Mouse (Mus musculus): ENCODE data around the gene Rad17. TPM values are rescaled to one million over a fixed set of nuclear protein-coding genes. Genes with fewer than 3 reads are reported as not detected.

The Rad17 gene
- polyA plus RNA-seq, 1 experiment from 2014 or later: 23.5 TPM

DNA sequence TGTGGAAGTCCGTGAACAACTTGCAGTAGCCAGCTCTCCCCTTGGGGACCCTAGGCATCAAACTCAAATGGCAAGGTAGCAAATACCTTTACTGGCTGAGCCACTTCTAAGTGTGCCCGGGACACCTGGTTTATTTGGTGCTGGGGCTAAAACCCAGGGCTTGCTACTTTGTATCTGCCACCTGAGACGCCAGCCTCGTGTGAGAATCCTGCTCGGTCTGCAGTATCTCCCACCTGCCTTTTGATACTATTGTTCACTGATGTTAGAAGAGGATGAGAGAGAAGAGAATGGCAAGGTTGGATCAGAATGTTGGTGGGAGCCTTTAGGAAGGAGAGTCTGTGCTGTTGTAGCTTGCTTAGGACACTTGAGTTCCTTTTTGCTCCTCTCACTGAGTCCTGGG lies 7.2 kb upstream of the Rad17 start:
- Histone ChIP-seq H3K9ac (replicated peaks) (no peak overlapping the region), H3K9me3 (no peaks in the 10 kb centered on the region), H3K27me3 (no peaks in the 10 kb centered on the region), H3K27ac (replicated peaks) (no peak overlapping the region), H3K36me3 (peaks cover 9% of the 10 kb centered on the region), H3K4me1 (no peaks in the 10 kb centered on the region), H3K4me2 (replicated peaks) (no peak overlapping the region), H3K4me3 (no peak overlapping the region)
- 92% methylated on average over 5 of the region's 5 CpGs for WGBS
- no peak for ATAC-seq (replicated peaks)

DNA sequence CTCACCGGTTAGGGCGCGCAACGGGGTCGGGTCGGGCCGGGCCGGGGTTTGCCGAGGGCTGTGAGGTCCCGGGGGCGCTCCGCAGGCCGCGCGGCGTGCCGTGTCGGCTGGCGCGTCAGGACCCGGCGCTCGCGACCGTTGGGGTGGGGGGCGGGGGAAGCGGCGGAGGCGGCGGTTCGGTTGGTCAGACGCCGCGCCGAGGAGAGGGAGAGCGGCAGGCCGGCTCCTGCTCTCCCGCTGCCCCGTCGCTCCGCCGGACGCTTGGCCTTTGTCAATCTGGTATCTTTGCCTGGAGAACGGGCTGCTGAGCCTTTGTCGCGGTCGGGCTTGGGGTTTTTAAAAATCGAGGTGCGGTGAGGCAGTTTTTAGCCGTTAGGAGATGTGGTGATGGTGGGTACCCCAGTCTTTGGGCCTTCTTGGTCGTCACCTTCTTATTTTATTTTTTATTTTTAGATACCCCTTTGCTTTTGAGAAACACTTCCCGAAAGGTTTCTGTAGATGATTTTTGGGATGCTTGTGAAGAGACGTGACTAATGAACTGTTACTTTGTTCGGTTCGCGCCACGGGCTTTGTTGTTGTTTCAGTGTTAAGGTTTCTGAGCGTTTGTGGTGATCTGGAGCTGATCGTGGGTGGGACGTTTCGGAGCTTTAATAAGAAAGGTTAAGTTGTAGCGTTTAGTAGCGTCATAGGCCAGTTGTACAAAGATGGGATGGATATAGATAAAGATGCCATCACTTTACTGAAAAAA lies 762 bp upstream of the Rad17 start, which contains the start of gene Taf9:
Gene Taf9 (plus strand): TSS at position 141 of the 748 bp plus-strand sequence.
- peak within 1 kb of the TSS; percentile 96 for H3K27ac ChIP-seq (replicated peaks)
- peaks cover 14% of the 10 kb centered on the region for H3K4me1 ChIP-seq

DNA sequence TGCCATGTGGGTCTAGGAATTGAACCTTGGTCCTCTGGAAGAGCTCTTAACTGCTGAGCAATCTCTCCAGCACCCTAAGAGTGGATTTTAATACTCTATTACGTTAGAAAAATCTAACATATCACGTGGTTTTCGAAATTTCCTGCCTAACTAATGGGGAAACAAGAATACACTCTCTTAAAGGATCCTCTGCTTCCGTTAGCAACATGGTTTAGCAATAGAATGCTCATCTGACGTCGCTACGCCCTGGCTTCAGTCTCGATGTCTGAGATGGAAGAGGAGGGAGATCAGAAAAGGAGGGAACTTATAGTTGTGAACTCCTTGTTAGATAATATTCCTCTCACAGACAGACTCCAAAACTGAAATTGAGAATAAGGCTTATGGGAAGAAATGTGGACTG lies 2.6 kb downstream of the Rad17 start:
- H3K27me3 ChIP-seq: no peaks in the 10 kb centered on the region
- H3K9ac ChIP-seq (replicated peaks): no peak overlapping the region
- H3K36me3 ChIP-seq: peaks cover 43% of the 10 kb centered on the region
- no peak overlapping the region for H3K4me3 ChIP-seq
- WGBS: 94% methylated on average over 8 of the region's 8 CpGs
- H3K4me2 ChIP-seq (replicated peaks): no peak overlapping the region
- H3K9me3 ChIP-seq: no peaks in the 10 kb centered on the region
- no peak overlapping the region for H3K27ac ChIP-seq (replicated peaks)
- no peak for ATAC-seq (replicated peaks)
- peaks cover 14% of the 10 kb centered on the region for H3K4me1 ChIP-seq

More for the DNA sequence above, 762 bp upstream of the Rad17 start, which contains the start of gene Taf9:
- under 1% methylated on average over 46 of the region's 63 CpGs for WGBS
- Histone ChIP-seq H3K27me3 (no peaks in the 10 kb centered on the region), H3K4me2 (replicated peaks) (peak within 1 kb of the TSS; percentile 72), H3K4me3 (peak within 1 kb of the TSS; percentile 88), H3K9ac (replicated peaks) (peak within 1 kb of the TSS; percentile 89), H3K36me3 (peaks cover 21% of the 10 kb centered on the region), H3K9me3 (no peaks in the 10 kb centered on the region)
- no peak for ATAC-seq (replicated peaks)

DNA sequence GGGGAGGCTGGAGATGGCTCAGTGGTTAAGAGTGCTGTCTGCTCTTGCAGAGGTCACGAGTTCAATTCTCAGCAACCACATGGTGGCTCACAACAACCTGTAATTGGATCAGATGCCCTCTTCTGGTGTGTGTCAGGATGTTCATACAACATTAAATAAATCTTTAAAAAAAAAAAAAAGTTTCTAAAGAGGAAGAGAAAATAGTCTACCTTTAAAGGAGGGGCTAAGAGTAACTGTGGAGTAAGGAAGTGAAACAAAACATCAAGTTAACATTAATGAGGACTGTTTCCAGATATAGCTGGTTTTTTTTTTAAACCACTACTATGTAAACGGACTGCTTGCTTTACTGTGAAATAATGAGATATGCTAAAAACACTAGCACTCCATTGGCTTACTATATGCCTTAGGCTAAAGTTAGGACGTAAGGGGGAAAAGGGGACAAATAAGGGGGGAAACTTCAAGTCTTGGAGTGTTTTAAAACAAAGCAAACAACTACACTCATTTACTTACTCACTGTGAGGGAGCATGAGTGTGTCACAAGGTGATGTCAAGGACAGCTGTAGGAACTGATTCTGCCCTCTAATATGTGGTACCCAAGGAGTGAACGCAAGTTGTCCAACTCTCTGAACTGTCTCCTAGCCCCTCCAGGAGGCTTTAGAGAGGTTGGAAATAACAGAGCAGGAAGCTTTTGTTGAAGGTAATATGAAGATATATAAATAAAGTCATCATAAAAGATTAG lies 8.2 kb downstream of the Rad17 start:
- no peaks in the 10 kb centered on the region for H3K27me3 ChIP-seq
- ATAC-seq (replicated peaks): no peak
- no peak overlapping the region for H3K4me2 ChIP-seq (replicated peaks)
- no peaks in the 10 kb centered on the region for H3K4me1 ChIP-seq
- WGBS: 95% methylated on average over 4 of the region's 4 CpGs
- H3K36me3 ChIP-seq: peaks cover 84% of the 10 kb centered on the region
- no peaks in the 10 kb centered on the region for H3K9me3 ChIP-seq
- no peak overlapping the region for H3K27ac ChIP-seq (replicated peaks)
- no peak overlapping the region for H3K9ac ChIP-seq (replicated peaks)
- no peak overlapping the region for H3K4me3 ChIP-seq

DNA sequence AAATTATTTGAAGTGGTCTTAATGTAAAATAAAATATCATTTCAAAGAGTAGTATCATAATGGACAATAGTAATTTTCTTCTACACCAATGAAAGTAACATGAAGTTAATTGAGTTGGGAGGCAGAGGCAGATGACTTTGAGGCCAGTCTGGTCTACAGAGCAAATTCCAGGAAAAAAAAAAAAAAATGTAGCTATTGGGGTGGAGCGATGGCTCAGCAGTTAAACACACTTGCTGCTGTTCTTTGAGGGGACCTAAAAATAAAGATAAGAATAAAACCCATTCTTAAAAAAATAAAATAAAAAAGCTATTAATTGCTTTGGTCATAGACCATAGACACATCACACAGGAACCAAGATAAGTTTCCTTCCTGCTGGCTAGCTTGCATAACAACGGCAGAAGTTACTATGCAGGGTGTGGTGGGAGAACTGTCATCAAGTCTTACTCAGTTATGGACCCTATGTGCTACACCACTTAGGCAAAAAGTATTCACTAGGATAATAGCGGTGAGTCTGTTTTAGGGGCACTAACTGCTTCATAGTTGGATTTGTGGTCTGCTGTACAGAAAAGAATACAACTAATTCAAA lies 16.7 kb downstream of the Rad17 start:
- Histone ChIP-seq H3K27ac (replicated peaks) (no peak overlapping the region), H3K4me2 (replicated peaks) (no peak overlapping the region), H3K27me3 (no peaks in the 10 kb centered on the region), H3K4me1 (no peaks in the 10 kb centered on the region), H3K9me3 (no peaks in the 10 kb centered on the region), H3K4me3 (no peak overlapping the region), H3K9ac (replicated peaks) (no peak overlapping the region), H3K36me3 (peaks cover 72% of the 10 kb centered on the region)
- ATAC-seq (replicated peaks): no peak
- WGBS: 97% methylated on average over 3 of the region's 3 CpGs

DNA sequence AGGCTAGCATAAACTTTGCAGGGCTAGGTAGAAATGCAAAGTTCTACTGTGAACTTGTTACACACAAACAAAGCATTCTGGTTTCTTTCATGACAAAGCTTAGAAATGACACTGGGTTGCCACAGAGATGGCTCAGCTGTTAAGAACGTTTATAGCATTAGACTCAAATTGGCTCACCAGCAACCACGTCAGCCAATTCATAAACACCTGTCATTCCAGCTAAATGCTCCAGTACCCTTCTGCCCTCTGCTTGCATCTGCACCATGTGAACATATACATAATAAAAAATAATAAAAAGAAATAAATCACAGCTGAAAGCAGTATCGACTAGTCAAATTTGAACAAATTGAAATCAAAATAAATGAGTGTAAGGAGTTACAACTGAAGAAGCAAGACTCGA lies 28.6 kb downstream of the Rad17 start:
- no peak for ATAC-seq (replicated peaks)
- Histone ChIP-seq H3K27me3 (peaks cover 5% of the 10 kb centered on the region), H3K9me3 (no peaks in the 10 kb centered on the region), H3K4me2 (replicated peaks) (no peak overlapping the region), H3K36me3 (peaks cover 80% of the 10 kb centered on the region), H3K4me3 (no peak overlapping the region), H3K4me1 (no peaks in the 10 kb centered on the region), H3K9ac (replicated peaks) (no peak overlapping the region), H3K27ac (replicated peaks) (no peak overlapping the region)
- WGBS: 91% methylated on average over 4 of the region's 4 CpGs

DNA sequence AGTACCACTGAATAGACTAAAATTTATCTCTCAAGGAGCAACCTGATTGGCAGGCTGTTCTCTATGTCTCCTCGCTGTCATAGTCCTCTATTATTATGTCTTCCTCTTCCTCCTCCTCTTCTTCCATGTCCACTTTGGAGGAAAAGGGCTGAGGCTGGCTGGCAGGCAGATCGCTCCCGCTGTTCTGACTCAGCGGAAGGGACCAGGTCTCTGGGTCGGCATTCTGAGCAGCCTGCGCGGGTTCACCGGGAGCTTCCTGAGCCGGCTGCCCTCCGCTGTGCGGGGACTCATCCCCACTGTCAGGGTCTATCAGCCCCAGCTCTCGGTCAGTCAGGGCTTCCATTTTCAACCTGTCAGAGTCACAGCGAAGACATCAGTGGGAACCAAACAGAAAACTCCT lies 33.3 kb downstream of the Rad17 start:
- Histone ChIP-seq H3K9me3 (no peaks in the 10 kb centered on the region), H3K4me3 (no peak overlapping the region), H3K27ac (replicated peaks) (no peak overlapping the region), H3K36me3 (peaks cover 46% of the 10 kb centered on the region), H3K9ac (replicated peaks) (no peak overlapping the region), H3K27me3 (peaks cover 12% of the 10 kb centered on the region), H3K4me2 (replicated peaks) (no peak overlapping the region), H3K4me1 (peaks cover 8% of the 10 kb centered on the region; the same call in 1 of the 2 replicates)
- ATAC-seq (replicated peaks): no peak
- 79% methylated on average over 13 of the region's 13 CpGs for WGBS

DNA sequence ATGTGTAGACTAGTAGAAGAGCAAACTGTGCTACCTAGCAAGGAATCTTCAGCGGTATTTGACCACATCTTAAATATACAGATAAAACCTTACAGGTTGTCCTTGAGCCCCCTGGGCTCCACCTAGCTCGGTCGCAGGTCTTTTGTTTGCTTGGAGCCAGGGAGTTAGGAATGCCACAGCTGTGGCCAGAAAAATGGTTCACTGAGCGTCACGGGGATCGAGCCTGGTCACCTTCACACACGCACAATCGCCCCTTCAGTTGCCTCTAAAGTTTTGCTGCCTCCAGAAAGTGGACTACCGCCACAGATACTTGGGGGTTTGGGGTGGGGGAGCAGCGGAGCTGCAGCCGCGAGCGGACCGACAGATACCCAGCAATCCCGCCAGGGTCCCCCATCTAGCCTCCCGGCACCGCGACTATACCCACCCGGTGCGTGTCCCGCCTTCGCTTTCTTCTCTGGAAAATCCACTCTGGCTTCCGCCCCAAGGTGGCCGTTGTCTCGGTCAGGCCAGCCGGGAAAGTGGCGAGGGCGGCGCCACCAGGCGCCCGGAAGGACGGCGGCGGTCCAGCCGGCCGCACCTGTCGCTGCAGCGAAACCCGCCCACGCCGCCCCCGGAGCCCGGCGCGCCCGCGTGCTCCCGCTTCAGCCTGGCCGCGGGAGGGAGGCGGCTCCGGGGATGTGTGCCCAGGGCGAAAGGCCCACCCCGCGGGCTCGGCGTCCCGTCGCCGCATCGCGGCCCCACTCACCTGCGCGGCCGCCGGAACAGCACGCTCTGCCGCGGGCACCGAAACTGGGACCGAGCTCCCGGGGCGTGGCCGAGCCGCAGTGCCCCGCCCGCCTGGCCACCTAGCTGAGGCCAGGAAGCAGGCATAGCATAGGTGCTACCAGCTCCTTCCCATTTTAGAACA lies 34.4 kb downstream of the Rad17 start, which contains the start of gene Marveld2:
Gene Marveld2 (minus strand): TSS at position 791 of the 907 bp plus-strand sequence.
- 3% methylated on average over 55 of the region's 77 CpGs for WGBS
- H3K9ac ChIP-seq (replicated peaks): peak within 1 kb of the TSS; percentile 49
- ATAC-seq (replicated peaks): peak; percentile 72
- H3K4me1 ChIP-seq: peaks cover 8% of the 10 kb centered on the region; the same call in 1 of the 2 replicates
- H3K9me3 ChIP-seq: no peaks in the 10 kb centered on the region
- H3K27me3 ChIP-seq: peaks cover 12% of the 10 kb centered on the region
- H3K27ac ChIP-seq (replicated peaks): no peak within 1 kb of the TSS
- H3K36me3 ChIP-seq: peaks cover 35% of the 10 kb centered on the region
- H3K4me2 ChIP-seq (replicated peaks): peak within 1 kb of the TSS; percentile 81
- peak within 1 kb of the TSS; percentile 52 for H3K4me3 ChIP-seq

DNA sequence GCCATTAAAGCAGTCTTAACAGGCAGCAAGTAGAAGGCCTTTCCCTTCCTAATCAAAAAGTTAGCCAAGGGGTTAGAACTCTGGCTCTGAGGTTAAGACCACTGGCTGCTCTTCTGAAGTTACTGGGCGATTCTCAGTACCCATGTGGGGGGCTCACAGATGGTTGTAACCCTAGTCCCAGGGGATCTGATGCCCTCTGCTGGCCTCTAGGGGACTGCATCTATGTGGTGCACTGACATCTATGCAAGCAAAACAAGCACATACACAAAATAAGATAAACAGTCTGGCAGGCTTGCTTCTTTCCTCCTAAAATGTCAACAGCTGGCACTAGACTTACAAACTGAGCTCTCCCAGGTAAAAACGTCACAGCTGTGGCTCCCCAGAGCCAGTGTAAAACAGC lies 37.9 kb downstream of the Rad17 start:
- ATAC-seq (replicated peaks): no peak
- Histone ChIP-seq H3K27me3 (peaks cover 12% of the 10 kb centered on the region), H3K9me3 (no peaks in the 10 kb centered on the region), H3K4me2 (replicated peaks) (no peak overlapping the region), H3K9ac (replicated peaks) (no peak overlapping the region), H3K4me3 (no peak overlapping the region), H3K27ac (replicated peaks) (no peak overlapping the region), H3K4me1 (peaks cover 8% of the 10 kb centered on the region; the same call in 1 of the 2 replicates), H3K36me3 (peaks cover 7% of the 10 kb centered on the region)
- WGBS: 57% methylated on average over 2 of the region's 2 CpGs

DNA sequence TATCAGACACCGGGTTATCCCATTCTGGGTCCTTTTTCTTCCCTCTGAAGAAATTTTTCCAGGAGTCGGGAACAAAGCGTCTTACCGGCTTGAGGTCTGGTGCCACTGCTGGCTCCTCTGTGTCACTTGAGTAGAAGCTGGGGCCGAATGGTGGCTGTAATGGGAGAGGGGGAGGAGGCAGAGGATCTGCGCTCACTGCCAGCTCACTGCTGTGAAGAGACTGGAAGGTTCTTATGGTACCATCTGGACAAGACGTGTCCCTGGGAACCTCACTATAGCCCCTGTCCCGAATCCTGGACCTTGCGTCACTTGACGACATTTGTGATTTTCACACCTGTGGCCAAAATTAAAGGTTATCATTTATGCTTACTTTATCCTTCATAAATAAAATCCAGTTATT lies 38.6 kb downstream of the Rad17 start:
- Histone ChIP-seq H3K36me3 (peaks cover under 1% of the 10 kb centered on the region; the same call in 1 of the 2 replicates), H3K4me2 (replicated peaks) (no peak overlapping the region), H3K9me3 (no peaks in the 10 kb centered on the region), H3K9ac (replicated peaks) (no peak overlapping the region), H3K27ac (replicated peaks) (no peak overlapping the region), H3K27me3 (peaks cover 7% of the 10 kb centered on the region), H3K4me3 (no peak overlapping the region), H3K4me1 (peaks cover 8% of the 10 kb centered on the region; the same call in 1 of the 2 replicates)
- 96% methylated on average over 10 of the region's 10 CpGs for WGBS
- no peak for ATAC-seq (replicated peaks)

DNA sequence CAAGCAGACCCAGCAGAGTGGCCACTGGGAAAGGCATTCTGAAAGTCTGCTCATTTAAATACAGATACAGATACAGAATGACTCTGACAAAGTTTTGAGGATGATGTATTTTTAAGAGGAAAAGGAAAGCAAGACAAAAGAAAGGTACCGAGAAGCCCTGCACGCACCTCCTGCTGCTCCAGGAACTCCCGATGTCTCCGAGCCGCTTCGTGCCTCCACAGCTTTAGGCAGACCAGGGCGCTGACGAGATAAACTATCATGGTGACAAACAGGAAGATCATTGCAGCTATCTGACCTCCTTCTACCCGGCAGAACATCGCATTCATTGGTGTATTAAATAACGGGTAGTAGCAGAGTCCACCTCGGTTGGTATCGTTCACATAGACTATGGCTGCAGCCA lies 39.6 kb downstream of the Rad17 start:
- H3K27me3 ChIP-seq: peaks cover 3% of the 10 kb centered on the region; the same call in 1 of the 2 replicates
- H3K36me3 ChIP-seq: no peaks in the 10 kb centered on the region
- H3K4me2 ChIP-seq (replicated peaks): no peak overlapping the region
- H3K9me3 ChIP-seq: no peaks in the 10 kb centered on the region
- peaks cover under 1% of the 10 kb centered on the region; the same call in 1 of the 2 replicates for H3K4me1 ChIP-seq
- ATAC-seq (replicated peaks): no peak
- no peak overlapping the region for H3K4me3 ChIP-seq
- no peak overlapping the region for H3K9ac ChIP-seq (replicated peaks)
- no peak overlapping the region for H3K27ac ChIP-seq (replicated peaks)
- WGBS: 91% methylated on average over 13 of the region's 13 CpGs

All from forebrain, embryonic 15.5 days (tissue).